Mouse (Mus musculus) small intestine, adult 2 months (tissue): ENCODE results near the gene Aldh4a1.

Source experiments
- CTCF ChIP-seq: fragments of 200-500 bp; IDR thresholded peaks from 2 replicates; pipeline ENCODE4 v1.5.1; 2012; ENCODE audit warnings: low read depth, mild to moderate bottlenecking, control low read depth, inconsistent platforms, low read length, moderate library complexity, mixed read lengths; ENCODE audit not compliant: insufficient replicate concordance, insufficient read length; ENCODE audit errors: extremely low read depth
- POLR2A ChIP-seq: fragments of 200-500 bp; IDR thresholded peaks from 2 replicates; pipeline ENCODE4 v1.6.1; 2012; ENCODE audit warnings: low read depth, mild to moderate bottlenecking, control low read depth, inconsistent platforms, low read length, moderate library complexity

- TF ChIP-seq CTCF: no peak
- no peak for TF ChIP-seq POLR2A
These were observed 2.0 kb downstream of the Aldh4a1 start for GRCm38 (mm10) chr4:139624706-139625105.
